In the genomic region with DNA sequence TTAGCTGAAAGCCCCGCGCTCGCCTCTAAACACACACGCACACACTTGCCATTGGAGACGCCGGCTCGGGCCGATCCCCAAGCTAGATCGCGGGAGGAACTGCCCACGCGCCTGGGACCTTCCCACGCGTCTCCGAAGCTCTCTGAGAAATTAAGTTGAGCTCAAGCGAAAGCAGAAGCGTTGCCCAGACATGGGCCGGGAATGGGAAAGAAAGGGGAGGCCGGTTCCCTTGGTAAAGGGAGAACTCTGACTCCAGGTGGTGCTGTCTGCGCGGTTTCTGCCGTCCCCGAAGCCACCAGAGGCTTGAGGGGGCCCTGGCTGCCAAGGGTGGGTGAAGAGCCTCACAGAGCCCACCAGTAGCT, we compare ENCODE assay signal across 9 mouse cellular contexts. TPM values are rescaled to one million over a fixed set of nuclear protein-coding genes. Genes with fewer than 3 reads are reported as not detected.
DNase-seq lines count a peak whose midpoint lies in the region; ATAC-seq and TF ChIP-seq lines count a peak whose summit lies in the region.
"Had no signal": no experiment of that assay in that cellular context is flagged by ENCODE, and none has a peak within 500 bp of the region (broad histone marks: within the 10 kb centered on the region; RNA-seq: fewer than 3 reads in every experiment).

Gene Sulf2, minus strand, starts transcription at position 210 of the 362 bp plus-strand sequence.

- 1% methylated on average over 23 of the region's 23 CpGs for WGBS in lung, adult 2 months
- whole genome bisulfite sequencing in neural tube, embryonic 15.5 days = 0% methylated on average over 23 of the region's 23 CpGs

- peak within 1 kb of the TSS; percentile 69 for H3K4me3 ChIP-seq in layer of hippocampus, adult 2 months
- H3K4me3 ChIP-seq in lung, adult 2 months (replicated peaks; ENCODE audit: extremely low read depth, low read depth, low read length) = peak within 1 kb of the TSS; percentile 59
- peak within 1 kb of the TSS; percentile 60 for H3K4me3 ChIP-seq in neural tube, embryonic 15.5 days (replicated peaks)

- H3K36me3 ChIP-seq in neural tube, embryonic 15.5 days = no peaks in the 10 kb centered on the region

- H3K9me3 ChIP-seq in neural tube, embryonic 15.5 days (replicated peaks) = no peaks in the 10 kb centered on the region

- TF ChIP-seq CTCF in layer of hippocampus, adult 2 months (conservative IDR thresholded peaks at IDR 0.05) = peak; percentile 87
- TF ChIP-seq CTCF in lung, adult 2 months (IDR thresholded peaks at IDR 0.05; ENCODE audit: insufficient read depth, low read length) = peak; percentile 66

- H3K27ac ChIP-seq in layer of hippocampus, adult 2 months = peak within 1 kb of the TSS; percentile 85
- H3K27ac ChIP-seq in neural tube, embryonic 15.5 days (replicated peaks) = peak within 1 kb of the TSS; percentile 89

- peak; percentile 10 to 11 for DNase-seq in B cell, adult 2 months
- peak; percentile 14 for DNase-seq in c-Kit-positive CD71-negative TER-119-negative erythroid progenitor cells, embryonic 14.5 days (ENCODE audit: low read depth)
- DNase-seq in heart, postnatal 36 days = peak; percentile 73 to 85
- DNase-seq in layer of hippocampus, adult 2 months (ENCODE audit: low spot score in 2 of 2) = peak; percentile 70 to 74
- no peak for DNase-seq in lung, adult 2 months
- peak; percentile 58 for DNase-seq in thymus, postnatal 4 days

- peak; percentile 74 for ATAC-seq in frontal cortex, adult (ENCODE audit: low TSS enrichment)
- peak; percentile 84 for ATAC-seq in neural tube, embryonic 15.5 days (ENCODE audit: low FRiP score)

- H3K27me3 ChIP-seq in neural tube, embryonic 15.5 days (replicated peaks) = peaks cover 6% of the 10 kb centered on the region; the same call in 1 of the 2 replicates

- peak within 1 kb of the TSS; percentile 69 for H3K9ac ChIP-seq in neural tube, embryonic 15.5 days (replicated peaks)

- TF ChIP-seq POLR2A in lung, adult 2 months (IDR thresholded peaks at IDR 0.05; ENCODE audit: borderline replicate concordance, extremely low read depth, low read depth, low read length) = no peak

- H3K4me2 ChIP-seq in neural tube, embryonic 15.5 days = peak within 1 kb of the TSS; percentile 95

- intact Hi-C loops in heart, postnatal 36 days (cut with DNase I) = loop anchor here (1.0 to 5.0 kb wide), 6 partner anchors 47 to 409 kb away; no protein-coding TSS in a partner anchor

- peaks cover 4% of the 10 kb centered on the region for H3K4me1 ChIP-seq in lung, adult 2 months (ENCODE audit: control insufficient read depth, insufficient read depth, low read length)
- H3K4me1 ChIP-seq in neural tube, embryonic 15.5 days = peaks cover 57% of the 10 kb centered on the region

RNA-seq across cellular contexts. Expression of gene Sulf2, which starts in this region (rescaled TPM):
- total RNA-seq in heart, postnatal 36 days (2021) = 10 to 100 TPM; 37.9 to 42.1 TPM
- total RNA-seq in layer of hippocampus, adult 2 months (2021) = 100 to 1,000 TPM in 1 of 2 experiments, 10 to 100 TPM in 1; 93.2 to 114 TPM
- 37.6 and 44.2 TPM in 2 replicates for polyA plus RNA-seq in lung, adult 2 months (2012; rRNA removed)
- 118 and 123 TPM in 2 replicates for polyA plus RNA-seq in neural tube, embryonic 15.5 days (2015; fragmentation: Nextera tagmentation; extraction: Ambion mirVana)
- total RNA-seq: MEL had no signal
